Mouse (Mus musculus) kidney, postnatal 0 days (tissue): ENCODE results near the gene Cerkl. TPM values are rescaled to one million over a fixed set of nuclear protein-coding genes. Genes with fewer than 3 reads are reported as not detected.

Source experiments
- ATAC-seq: fragments of 200-750 bp; cut with Nextera tagmentation; replicated peaks from 2 replicates; pipeline ENCODE4 v1.8.0; 2017; ENCODE audit warnings: low read depth, moderate number of reproducible peaks, moderate TSS enrichment, moderate library complexity; ENCODE audit not compliant: low FRiP score
- DNase-seq: peaks from one replicate; pipeline ENCODE4 v3.0.0-alpha.2; 2016; ENCODE audit warnings: low spot score
- H3K27ac ChIP-seq: fragments of 300-500 bp; sonication (generic); 2 replicates; pipeline ENCODE4 v1.5.1; 2014; ENCODE audit warnings: mild to moderate bottlenecking
- H3K27me3 ChIP-seq: fragments of 300-500 bp; sonication (generic); 2 replicates; pipeline ENCODE4 v1.6.1; 2014; ENCODE audit warnings: low read length, mixed read lengths; ENCODE audit not compliant: insufficient read depth
- H3K36me3 ChIP-seq: fragments of 300-500 bp; sonication (generic); 2 replicates; pipeline ENCODE4 v1.6.1; 2014; ENCODE audit warnings: low read length, mixed read lengths; ENCODE audit not compliant: insufficient read depth
- H3K4me1 ChIP-seq: fragments of 300-500 bp; sonication (generic); replicated peaks from 2 replicates; pipeline ENCODE4 v1.6.1; 2014; ENCODE audit warnings: antibody characterized with exemption, low read length, mixed read lengths; ENCODE audit not compliant: insufficient read depth
- H3K4me2 ChIP-seq: fragments of 300-500 bp; sonication (generic); 2 replicates; pipeline ENCODE4 v1.6.1; 2014; ENCODE audit warnings: mild to moderate bottlenecking, low read length, moderate library complexity, mixed read lengths
- H3K4me3 ChIP-seq: fragments of 300-500 bp; sonication (generic); replicated peaks from 2 replicates; pipeline ENCODE4 v1.5.1; 2014; ENCODE audit warnings: low read depth, low read length
- H3K9ac ChIP-seq: fragments of 300-500 bp; sonication (generic); 2 replicates; pipeline ENCODE4 v1.6.1; 2014; ENCODE audit warnings: low read depth, low read length
- H3K9me3 ChIP-seq: fragments of 300-500 bp; sonication (generic); replicated peaks from 2 replicates; pipeline ENCODE4 v1.6.1; 2016; ENCODE audit warnings: low read length, inconsistent platforms, mixed read lengths
- CTCF ChIP-seq: IDR thresholded peaks from 2 replicates; pipeline ENCODE4 v1.5.1; 2016; ENCODE audit warnings: antibody characterized with exemption, low read depth, mild to moderate bottlenecking, moderate library complexity
- WGBS: fragments of 180-500 bp; shearing (Covaris S2); extraction: QIAGEN DNeasy Blood & Tissue Kit; methylation state at CpG from one replicate; pipeline ENCODE4 v1.1.7; 2014; 5-methylcytosine and 5-hydroxymethylcytosine counted together
- polyA plus RNA-seq: library from polyadenylated mRNA; unstranded; fragments of >200 nt; fragmentation: Nextera tagmentation; extraction: Ambion mirVana; gene quantifications from 2 replicates; pipeline ENCODE4 v1.2.1, GENCODE M21; 2015

Cerkl gene
- polyA plus RNA-seq, 1 experiment from 2014 or later: 2.1 TPM

DNA sequence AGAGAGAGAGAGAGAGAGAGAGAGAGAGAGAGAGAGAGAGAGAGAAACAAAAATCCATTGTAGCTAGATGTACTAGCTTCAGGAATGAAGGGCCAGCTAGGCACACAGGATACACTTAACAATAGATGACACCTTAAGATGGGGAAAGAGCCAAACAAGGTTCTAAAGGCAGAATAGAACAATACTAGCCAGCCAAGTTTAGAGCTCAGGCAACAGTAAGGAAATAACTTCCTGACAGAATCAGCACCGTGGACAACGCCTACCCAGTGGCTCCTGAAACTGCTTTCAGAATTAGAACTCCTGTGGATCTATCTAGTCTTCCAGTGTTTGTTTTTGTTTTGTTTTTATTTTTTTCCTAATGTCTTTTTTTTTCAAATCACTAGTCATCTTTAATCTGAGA, 4.0 kb upstream of the Cerkl start:
- Histone ChIP-seq H3K4me3 (no peak overlapping the region), H3K9ac (no peak overlapping the region), H3K27me3 (peaks cover 49% of the 10 kb centered on the region), H3K4me1 (no peaks in the 10 kb centered on the region), H3K36me3 (no peaks in the 10 kb centered on the region), H3K4me2 (no peak overlapping the region), H3K9me3 (no peaks in the 10 kb centered on the region), H3K27ac (no peak overlapping the region)
- ATAC-seq (no peak), DNase-seq (peak; percentile 75)
- TF ChIP-seq CTCF: no peak
- 4% methylated on average over 2 of the region's 2 CpGs for WGBS

DNA sequence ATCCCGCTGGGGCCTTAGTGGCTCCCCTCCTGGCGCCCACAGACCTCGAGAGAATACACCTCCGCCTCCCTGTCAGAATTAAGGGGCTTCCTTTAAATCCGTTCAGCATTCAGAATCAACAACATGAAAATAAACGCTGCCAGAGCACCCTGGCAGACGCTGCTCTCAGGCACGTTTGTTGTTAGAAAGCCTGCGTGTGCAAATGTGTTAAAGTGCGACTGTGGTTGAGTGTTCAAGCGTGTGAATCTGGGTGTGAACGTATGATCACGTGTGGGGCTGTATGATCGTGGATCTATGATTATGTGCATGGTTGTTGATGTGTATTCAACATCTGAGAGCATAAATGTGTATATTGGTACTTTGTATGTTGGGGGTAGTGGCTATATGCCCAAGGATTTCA, 3.5 kb upstream of the Cerkl start:
- DNase-seq: no peak
- Histone ChIP-seq H3K4me3 (no peak overlapping the region), H3K27me3 (peaks cover 54% of the 10 kb centered on the region), H3K4me1 (no peaks in the 10 kb centered on the region), H3K4me2 (no peak overlapping the region), H3K27ac (no peak overlapping the region), H3K9ac (no peak overlapping the region), H3K9me3 (no peaks in the 10 kb centered on the region), H3K36me3 (no peaks in the 10 kb centered on the region)
- 8% methylated on average over 14 of the region's 14 CpGs for WGBS
- ATAC-seq: no peak
- TF ChIP-seq CTCF: no peak

DNA sequence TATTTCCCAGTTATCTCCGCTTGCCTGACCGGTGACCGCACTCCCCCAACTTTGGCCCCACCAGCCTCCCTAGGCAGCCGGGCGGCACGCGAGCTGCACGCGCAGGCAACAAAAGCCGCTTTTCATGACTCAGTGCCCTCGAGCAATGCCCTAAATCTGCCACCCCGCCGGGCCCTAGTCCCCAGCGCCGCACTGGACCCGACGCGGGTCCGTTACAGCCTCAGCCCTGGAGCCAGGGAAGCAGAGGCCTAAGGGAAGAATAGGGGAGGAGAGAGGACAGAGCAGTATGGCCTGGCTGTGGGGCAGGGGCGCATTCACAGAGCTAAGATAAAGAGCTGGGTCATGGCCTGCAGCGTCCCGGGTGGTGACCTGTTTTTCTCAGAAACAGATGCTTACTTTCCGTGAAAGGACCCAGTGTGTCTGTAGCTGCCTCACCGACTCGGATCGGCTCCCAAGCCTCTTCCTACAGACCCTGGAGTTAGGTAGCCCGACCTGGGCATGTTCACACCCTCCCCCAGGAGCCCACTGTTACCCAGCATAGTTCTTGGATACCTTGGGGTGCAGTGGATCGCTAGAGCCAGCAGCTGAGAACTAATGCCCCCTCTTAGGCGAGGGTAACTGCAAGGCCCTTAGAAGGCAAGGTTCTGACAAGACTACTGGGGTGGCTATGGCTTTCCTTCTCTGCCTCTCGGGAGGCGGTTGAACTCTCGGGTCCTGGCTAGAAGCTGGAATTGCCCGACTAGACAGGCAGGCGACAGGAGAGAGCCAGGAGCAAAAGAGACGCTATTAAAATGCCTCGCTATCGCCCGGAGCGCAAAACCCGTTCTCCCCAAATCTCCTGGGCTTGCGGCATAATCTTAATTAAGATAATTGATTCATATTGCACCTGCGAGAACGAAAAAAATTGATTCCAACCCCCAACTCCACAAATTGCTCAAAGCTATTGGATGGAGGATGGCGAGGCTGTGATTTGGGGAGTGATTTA, 2.8 kb upstream of the Cerkl start:
- Histone ChIP-seq H3K4me1 (no peaks in the 10 kb centered on the region), H3K4me2 (no peak overlapping the region), H3K27ac (no peak overlapping the region), H3K9ac (no peak overlapping the region), H3K36me3 (no peaks in the 10 kb centered on the region), H3K9me3 (no peaks in the 10 kb centered on the region), H3K4me3 (no peak overlapping the region), H3K27me3 (peaks cover 61% of the 10 kb centered on the region)
- 1% methylated on average over 44 of the region's 44 CpGs for WGBS
- ATAC-seq: peak; percentile 54; the same call in 1 of the 2 replicates
- DNase-seq: peak; percentile 3
- no peak for TF ChIP-seq CTCF

DNA sequence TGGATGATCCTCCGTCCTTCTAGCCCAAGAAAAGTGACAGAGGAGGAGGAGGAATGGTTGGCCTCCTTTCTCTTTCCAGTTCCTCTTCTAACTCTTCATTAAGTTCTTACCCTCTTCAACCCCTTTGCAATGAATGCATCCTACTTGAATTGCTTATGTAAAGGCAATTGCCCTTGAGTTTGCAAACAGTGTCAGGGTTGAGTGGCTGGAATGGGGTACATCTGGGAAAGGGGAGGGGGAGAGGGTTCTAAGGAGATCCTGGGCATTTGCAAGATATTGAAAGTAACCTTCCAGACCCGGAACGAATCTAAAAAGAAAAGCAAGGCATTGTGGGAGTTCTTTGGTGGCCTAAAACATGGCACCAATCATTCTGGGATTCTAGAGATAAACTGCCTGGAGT, 1.3 kb upstream of the Cerkl start:
- DNase-seq: no peak
- Histone ChIP-seq H3K4me3 (no peak overlapping the region), H3K27me3 (peaks cover 69% of the 10 kb centered on the region), H3K36me3 (no peaks in the 10 kb centered on the region), H3K4me1 (no peaks in the 10 kb centered on the region), H3K27ac (no peak overlapping the region), H3K4me2 (no peak overlapping the region), H3K9me3 (no peaks in the 10 kb centered on the region), H3K9ac (no peak overlapping the region)
- no peak for ATAC-seq
- no peak for TF ChIP-seq CTCF
- WGBS: 27% methylated on average over 3 of the region's 3 CpGs

DNA sequence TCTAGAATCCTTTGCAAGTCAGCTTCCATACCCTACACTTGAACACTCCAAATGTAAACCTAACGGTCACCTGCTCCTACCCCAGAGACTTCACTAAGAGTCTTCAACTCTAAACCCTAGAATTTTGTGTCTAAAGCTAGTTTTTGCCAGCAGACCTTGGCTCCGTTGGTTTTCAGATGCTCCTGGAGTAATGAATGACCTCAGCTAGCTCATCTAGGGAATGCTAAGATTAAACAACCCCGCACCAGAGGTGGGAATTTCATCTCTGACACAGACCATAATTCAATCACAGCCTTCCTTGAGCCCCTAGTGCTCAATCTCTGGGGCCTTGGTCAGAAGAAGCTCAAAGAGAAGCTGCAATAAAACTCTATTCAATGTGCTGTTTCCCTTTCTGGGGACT, 849 bp upstream of the Cerkl start:
- DNase-seq (no peak), ATAC-seq (no peak)
- Histone ChIP-seq H3K4me1 (no peaks in the 10 kb centered on the region), H3K36me3 (no peaks in the 10 kb centered on the region), H3K27me3 (peaks cover 72% of the 10 kb centered on the region), H3K4me2 (no peak overlapping the region), H3K4me3 (no peak overlapping the region), H3K27ac (no peak overlapping the region), H3K9me3 (no peaks in the 10 kb centered on the region), H3K9ac (no peak overlapping the region)
- 55% methylated on average over 3 of the region's 3 CpGs for WGBS
- no peak for TF ChIP-seq CTCF

DNA sequence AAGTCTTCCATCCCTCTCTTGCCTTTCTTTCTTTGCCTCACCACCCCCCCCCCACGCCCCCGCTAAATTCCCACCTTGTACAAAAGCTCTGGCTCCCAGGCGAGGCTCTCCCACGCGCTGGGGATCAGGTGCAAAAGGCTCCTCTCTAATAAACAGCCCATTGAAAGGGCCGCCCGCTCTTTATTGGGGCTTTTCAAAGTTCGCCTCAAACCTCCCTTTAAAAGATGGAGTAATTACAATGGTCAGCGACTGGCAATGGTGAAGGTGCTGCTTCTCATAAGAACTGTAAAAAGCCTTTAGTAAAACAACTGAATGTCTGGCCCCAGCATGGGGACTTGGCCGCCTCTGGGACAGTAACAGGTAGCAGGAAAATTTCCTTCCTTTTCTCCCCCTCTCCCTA, 939 bp downstream of the Cerkl start:
- Histone ChIP-seq H3K9me3 (no peaks in the 10 kb centered on the region), H3K4me1 (no peaks in the 10 kb centered on the region), H3K4me2 (no peak overlapping the region), H3K27me3 (peaks cover 74% of the 10 kb centered on the region), H3K9ac (no peak overlapping the region), H3K4me3 (no peak overlapping the region), H3K27ac (no peak overlapping the region), H3K36me3 (no peaks in the 10 kb centered on the region)
- TF ChIP-seq CTCF: no peak
- no peak for ATAC-seq
- no peak for DNase-seq
- WGBS: 2% methylated on average over 10 of the region's 10 CpGs
